Mouse (Mus musculus) G1E (cell line): ENCODE measurements around the gene Naa20.

Experiments used
- CTCF ChIP-seq: IDR thresholded peaks from 2 replicates; pipeline ENCODE4 v1.5.1; 2012; ENCODE audit warnings: low read depth, low read length, inconsistent platforms, mixed read lengths
- GATA1 ChIP-seq: IDR thresholded peaks from 2 replicates; pipeline ENCODE4 v1.6.1; 2012; ENCODE audit warnings: borderline replicate concordance, low read length, inconsistent platforms, mixed read lengths

DNA sequence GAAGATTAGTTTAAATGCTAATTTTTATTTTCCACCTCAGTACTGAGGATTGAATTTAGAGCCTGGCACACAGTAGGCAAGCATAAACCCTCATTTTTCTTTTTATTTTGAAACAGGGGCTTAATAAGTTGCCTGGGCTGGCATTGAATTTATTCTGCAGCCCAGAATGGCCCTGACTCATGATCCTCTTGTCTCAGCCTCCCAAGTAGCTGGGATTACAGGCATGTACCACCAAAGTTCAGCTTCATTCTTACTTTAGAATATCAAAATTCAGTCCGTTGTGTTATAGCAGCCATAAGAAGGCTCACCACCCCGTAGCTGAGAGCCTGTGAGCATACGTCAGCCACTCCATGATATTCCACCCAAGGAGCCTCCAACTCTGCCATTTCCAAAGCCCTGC, 35.7 kb upstream of the Naa20 start:
- no peak for TF ChIP-seq CTCF
- TF ChIP-seq GATA1, result no peak
